Mouse (Mus musculus) spleen, adult 2 months (tissue): Measurements from ENCODE around the gene Dnajc15.

Experiments used
- CTCF ChIP-seq: fragments of 200-500 bp; IDR thresholded peaks from 2 replicates; pipeline ENCODE4 v1.5.1; 2011; ENCODE audit warnings: mild to moderate bottlenecking, inconsistent platforms; ENCODE audit not compliant: insufficient read depth, insufficient read length, insufficient replicate concordance; ENCODE audit errors: extremely low read depth
- POLR2A ChIP-seq: fragments of 200-500 bp; IDR thresholded peaks from 2 replicates; pipeline ENCODE4 v1.6.1; 2011; ENCODE audit warnings: low read depth, low read length, inconsistent platforms

- TF ChIP-seq POLR2A (no peak), CTCF (no peak)
Observed at GRCm38 (mm10) chr14:77846206-77846605, 28.7 kb downstream of the Dnajc15 start.
